Mouse (Mus musculus): ENCODE measurements around the gene Btf3. TPM values are rescaled to one million over a fixed set of nuclear protein-coding genes. Genes with fewer than 3 reads are reported as not detected.

Btf3 gene
- polyA plus RNA-seq (2012; rRNA removed) = 283 and 307 TPM in 2 replicates

DNA sequence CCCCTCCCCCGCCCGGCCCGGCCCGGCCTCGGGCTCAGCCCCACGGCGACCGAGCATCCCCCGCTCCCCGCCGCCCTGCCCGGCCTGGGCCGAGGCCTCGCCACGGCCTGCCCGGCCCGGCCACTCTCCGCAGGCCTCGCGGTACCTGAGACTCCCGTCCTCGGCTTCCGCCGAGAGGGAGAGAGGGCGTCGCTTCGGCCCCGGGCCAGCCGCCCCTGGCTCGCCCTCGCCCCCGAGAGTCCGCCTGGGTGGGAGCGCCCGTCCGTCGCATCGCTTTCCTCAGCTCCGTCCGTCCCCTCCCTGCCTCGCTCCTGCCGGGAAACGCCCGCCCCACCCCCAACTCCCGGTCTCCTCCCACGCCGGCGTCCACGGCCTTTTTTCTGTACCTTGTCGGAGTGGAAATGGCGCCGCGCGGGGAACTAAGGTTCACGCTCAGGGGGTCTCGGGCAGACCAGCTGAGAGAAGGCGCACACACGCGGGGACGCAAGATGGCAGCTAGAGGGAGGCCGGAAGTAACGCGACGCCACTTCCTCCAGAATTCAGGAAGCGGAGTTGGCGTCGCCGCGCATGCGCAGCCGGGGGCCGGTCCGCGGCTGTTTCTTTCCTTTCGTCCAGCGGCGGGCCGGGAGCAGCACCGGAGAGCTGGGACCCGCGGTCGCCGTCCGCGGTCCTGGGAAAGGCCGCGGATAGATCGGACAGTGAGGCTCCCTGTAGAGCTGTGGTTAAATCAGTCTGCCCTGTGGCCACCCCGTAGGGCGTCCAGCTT, at the start of gene Btf3:
TSS of gene Btf3 (minus strand) at position 527 of the 766 bp plus-strand sequence.
- peak within 1 kb of the TSS; percentile 90 for H3K4me3 ChIP-seq (ENCODE audit: insufficient read depth, low read length)
- peaks cover 4% of the 10 kb centered on the region; the same call in 1 of the 2 replicates for H3K4me1 ChIP-seq (ENCODE audit: control insufficient read depth, insufficient read depth, low read length)
- no peak for TF ChIP-seq CTCF (IDR thresholded peaks at IDR 0.05; ENCODE audit: extremely low read depth, insufficient read depth, low read length)
- peak; percentile 71; the same call in 1 of the 2 replicates for TF ChIP-seq POLR2A (IDR thresholded peaks at IDR 0.05; ENCODE audit: extremely low read depth, insufficient read depth, low read length)
- peak within 1 kb of the TSS; percentile 95 for H3K27ac ChIP-seq (ENCODE audit: insufficient read depth, low read length)

DNA sequence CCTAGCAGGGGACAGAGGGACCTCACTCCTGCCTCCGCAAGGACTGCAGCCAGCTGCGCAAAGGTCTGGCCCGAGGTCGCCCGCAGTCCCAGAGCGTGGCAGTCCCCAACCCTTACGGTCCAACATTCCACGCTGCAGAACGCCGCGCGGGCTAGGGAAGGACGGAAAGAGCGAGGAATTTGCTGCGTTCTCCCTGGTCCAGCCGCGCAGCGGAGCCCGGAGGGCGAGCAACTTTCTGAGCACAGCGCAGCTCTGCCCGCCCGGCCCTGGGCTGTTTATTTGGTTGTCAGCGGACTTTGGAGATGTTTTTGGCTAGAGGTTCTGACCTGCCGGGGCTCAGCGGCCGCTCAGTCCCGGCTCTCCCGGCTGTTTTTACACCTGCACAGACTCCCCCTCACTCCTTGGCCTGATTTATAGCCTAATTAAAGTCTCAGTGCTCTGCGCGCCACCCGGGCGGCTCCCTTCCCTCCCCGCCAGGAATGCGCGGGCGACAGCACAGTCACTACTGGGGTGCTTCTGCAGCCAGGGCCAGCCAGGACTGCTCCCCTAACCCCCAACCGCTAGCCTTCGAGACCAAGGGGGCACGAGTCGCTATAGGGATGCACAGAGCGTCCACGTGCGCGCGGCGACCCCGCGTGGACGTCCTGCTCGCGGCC, 49.1 kb upstream of the Btf3 start:
- no peaks in the 10 kb centered on the region for H3K4me1 ChIP-seq (ENCODE audit: control insufficient read depth, insufficient read depth, low read length)
- no peak overlapping the region for H3K4me3 ChIP-seq (ENCODE audit: insufficient read depth, low read length)
- TF ChIP-seq POLR2A (IDR thresholded peaks at IDR 0.05; ENCODE audit: extremely low read depth, insufficient read depth, low read length) (no peak), CTCF (IDR thresholded peaks at IDR 0.05; ENCODE audit: extremely low read depth, insufficient read depth, low read length) (no peak)
- H3K27ac ChIP-seq (ENCODE audit: insufficient read depth, low read length) = peak overlapping the region; percentile 65; the same call in 1 of the 2 replicates

DNA sequence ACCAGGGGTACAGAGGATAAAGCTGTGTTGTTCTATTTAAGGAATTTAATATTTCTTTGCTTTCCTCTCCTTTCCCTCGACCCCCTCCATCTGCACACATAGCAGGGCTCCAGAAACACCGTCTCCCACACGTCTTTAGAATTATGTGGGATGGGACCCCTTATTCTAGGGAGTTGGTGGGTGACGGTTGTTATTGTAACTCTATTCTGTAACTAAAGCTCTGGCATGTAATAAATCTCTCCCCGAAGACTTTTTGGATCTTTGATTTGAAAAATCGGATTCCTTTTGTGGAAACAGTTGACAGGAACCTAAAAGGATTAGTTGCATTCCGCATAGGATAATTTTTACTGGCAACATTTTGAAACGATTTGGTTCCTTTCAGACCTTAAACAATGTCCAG, 48.3 kb upstream of the Btf3 start:
- no peaks in the 10 kb centered on the region for H3K4me1 ChIP-seq (ENCODE audit: control insufficient read depth, insufficient read depth, low read length)
- no peak overlapping the region for H3K27ac ChIP-seq (ENCODE audit: insufficient read depth, low read length)
- H3K4me3 ChIP-seq (ENCODE audit: insufficient read depth, low read length) = no peak overlapping the region
- TF ChIP-seq POLR2A (IDR thresholded peaks at IDR 0.05; ENCODE audit: extremely low read depth, insufficient read depth, low read length) = no peak
- no peak for TF ChIP-seq CTCF (IDR thresholded peaks at IDR 0.05; ENCODE audit: extremely low read depth, insufficient read depth, low read length)

DNA sequence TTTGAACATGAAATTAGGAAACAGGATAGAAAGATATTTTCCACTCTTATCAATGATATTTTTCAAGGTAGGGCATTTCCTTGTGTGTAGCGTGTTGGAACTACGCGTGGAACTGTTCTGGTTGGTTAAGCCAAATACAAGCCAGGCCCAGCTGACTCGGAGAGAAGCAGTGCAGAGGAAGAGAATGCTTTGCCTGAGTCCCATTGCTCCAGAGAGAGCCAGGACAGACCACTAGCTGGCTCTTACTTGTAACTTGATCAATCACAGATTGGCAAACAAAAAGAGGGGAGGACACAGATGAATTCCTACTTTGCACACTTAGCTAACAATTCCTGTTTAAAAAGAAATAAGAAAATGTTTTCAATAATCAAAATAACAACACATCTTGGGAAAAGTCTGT, 46.2 kb upstream of the Btf3 start:
- TF ChIP-seq POLR2A (IDR thresholded peaks at IDR 0.05; ENCODE audit: extremely low read depth, insufficient read depth, low read length) (no peak), CTCF (IDR thresholded peaks at IDR 0.05; ENCODE audit: extremely low read depth, insufficient read depth, low read length) (no peak)
- Histone ChIP-seq H3K4me3 (ENCODE audit: insufficient read depth, low read length) (no peak overlapping the region), H3K4me1 (ENCODE audit: control insufficient read depth, insufficient read depth, low read length) (no peaks in the 10 kb centered on the region), H3K27ac (ENCODE audit: insufficient read depth, low read length) (no peak overlapping the region)

DNA sequence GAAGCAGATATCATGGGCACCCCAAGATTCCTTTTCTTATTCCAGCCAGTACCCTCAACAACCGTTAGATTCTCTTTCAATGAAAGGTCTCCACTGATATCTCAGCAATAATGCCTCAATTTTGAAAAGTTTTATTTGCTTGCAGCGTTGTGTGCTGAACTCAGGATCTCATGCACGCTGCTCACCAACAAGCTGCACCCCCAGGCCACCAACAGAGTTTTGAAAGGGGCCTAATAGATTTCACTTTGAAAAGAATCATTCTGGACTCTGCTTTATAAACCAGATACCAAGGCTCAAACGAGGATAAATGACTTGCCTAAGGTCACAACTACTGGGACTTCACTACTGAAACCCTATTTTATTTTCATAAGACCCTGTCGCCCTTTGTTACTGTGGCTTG, 44.4 kb upstream of the Btf3 start:
- H3K4me3 ChIP-seq (ENCODE audit: insufficient read depth, low read length) = no peak overlapping the region
- no peak for TF ChIP-seq CTCF (IDR thresholded peaks at IDR 0.05; ENCODE audit: extremely low read depth, insufficient read depth, low read length)
- TF ChIP-seq POLR2A (IDR thresholded peaks at IDR 0.05; ENCODE audit: extremely low read depth, insufficient read depth, low read length) = no peak
- H3K27ac ChIP-seq (ENCODE audit: insufficient read depth, low read length) = no peak overlapping the region
- H3K4me1 ChIP-seq (ENCODE audit: control insufficient read depth, insufficient read depth, low read length) = no peaks in the 10 kb centered on the region

DNA sequence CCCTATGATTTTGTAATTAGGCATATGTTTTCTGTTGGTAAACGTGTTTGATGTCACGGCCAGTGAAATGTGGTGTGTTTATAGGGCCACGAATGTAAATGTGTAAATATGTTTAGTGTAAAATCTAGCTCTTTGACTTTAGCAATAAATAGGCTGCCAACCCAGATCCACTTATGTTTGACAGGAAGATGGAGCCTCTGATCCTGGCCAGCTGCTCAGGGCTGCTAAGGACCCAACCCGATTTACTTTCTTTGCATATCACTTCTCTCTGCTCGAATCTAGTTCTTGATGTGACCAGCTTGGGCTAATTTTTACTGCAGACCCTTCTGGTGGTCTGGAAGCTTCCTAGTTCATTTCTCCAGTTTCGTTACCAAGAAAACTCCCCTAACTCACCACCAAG, 43.6 kb upstream of the Btf3 start:
- no peak overlapping the region for H3K4me3 ChIP-seq (ENCODE audit: insufficient read depth, low read length)
- TF ChIP-seq CTCF (IDR thresholded peaks at IDR 0.05; ENCODE audit: extremely low read depth, insufficient read depth, low read length) (no peak), POLR2A (IDR thresholded peaks at IDR 0.05; ENCODE audit: extremely low read depth, insufficient read depth, low read length) (no peak)
- H3K27ac ChIP-seq (ENCODE audit: insufficient read depth, low read length) = no peak overlapping the region
- no peaks in the 10 kb centered on the region for H3K4me1 ChIP-seq (ENCODE audit: control insufficient read depth, insufficient read depth, low read length)

DNA sequence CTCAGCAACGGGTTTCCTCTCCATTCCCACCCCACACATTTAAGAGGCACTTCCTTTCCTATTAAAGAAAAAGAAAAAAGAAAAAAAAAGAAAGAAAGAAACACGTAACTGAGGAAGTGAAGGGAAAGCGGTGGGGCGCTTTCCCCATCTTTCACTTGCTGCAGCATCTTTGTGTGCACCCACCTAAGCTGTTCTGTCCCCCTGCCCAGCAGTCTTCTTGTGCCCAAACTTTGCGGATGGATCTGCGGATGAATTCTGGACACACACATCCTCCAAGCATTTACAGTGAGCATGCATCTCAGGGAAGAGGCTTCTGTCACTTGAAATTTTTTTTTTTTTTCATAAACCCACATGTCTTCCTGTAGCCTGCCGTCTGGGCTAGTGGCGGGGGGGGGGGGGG, 42.5 kb upstream of the Btf3 start:
- Histone ChIP-seq H3K27ac (ENCODE audit: insufficient read depth, low read length) (no peak overlapping the region), H3K4me3 (ENCODE audit: insufficient read depth, low read length) (no peak overlapping the region), H3K4me1 (ENCODE audit: control insufficient read depth, insufficient read depth, low read length) (no peaks in the 10 kb centered on the region)
- no peak for TF ChIP-seq CTCF (IDR thresholded peaks at IDR 0.05; ENCODE audit: extremely low read depth, insufficient read depth, low read length)
- TF ChIP-seq POLR2A (IDR thresholded peaks at IDR 0.05; ENCODE audit: extremely low read depth, insufficient read depth, low read length) = no peak

DNA sequence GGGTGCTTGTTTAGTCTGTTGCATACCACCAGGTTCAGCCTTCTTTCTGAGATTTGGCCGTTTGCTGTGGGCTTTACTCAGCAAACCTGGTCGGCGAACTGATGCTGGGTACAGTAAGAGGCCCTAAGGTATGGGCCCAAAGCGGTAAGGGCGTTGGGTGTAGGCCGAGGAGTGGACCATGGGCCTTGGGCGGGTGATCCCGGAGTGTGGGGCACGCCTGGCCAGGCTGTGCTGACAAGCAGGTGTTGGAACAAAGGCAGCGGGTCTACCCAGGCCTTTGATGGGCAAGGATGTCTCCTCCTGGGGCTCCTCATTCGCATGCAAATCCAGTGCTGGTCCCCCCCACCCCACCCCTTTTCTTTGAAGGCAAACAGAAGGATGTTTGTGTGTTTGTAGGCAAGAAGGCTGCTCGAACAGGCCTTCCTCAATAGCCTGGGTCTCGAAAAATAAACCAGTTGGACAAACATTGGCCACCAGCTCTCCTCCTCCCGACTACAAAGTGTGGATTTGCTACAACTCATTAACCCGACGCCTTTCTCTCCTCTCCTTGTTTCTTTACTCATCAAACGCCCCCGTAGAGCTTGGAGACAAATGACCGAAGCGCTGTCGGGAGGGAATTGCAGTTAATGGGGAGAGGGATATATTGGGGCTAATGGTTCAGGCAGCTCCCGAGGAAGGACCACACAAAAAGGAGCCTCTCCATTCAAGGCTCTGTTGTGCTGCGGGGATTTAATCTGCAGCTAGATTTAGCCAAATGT, 41.8 kb upstream of the Btf3 start:
- TF ChIP-seq CTCF (IDR thresholded peaks at IDR 0.05; ENCODE audit: extremely low read depth, insufficient read depth, low read length) (no peak), POLR2A (IDR thresholded peaks at IDR 0.05; ENCODE audit: extremely low read depth, insufficient read depth, low read length) (no peak)
- Histone ChIP-seq H3K4me1 (ENCODE audit: control insufficient read depth, insufficient read depth, low read length) (no peaks in the 10 kb centered on the region), H3K4me3 (ENCODE audit: insufficient read depth, low read length) (no peak overlapping the region), H3K27ac (ENCODE audit: insufficient read depth, low read length) (no peak overlapping the region)
